Mouse (Mus musculus) MEL (cell line): Measurements from ENCODE around the gene Arpp19. TPM values are rescaled to one million over a fixed set of nuclear protein-coding genes. Genes with fewer than 3 reads are reported as not detected.
A peak's percentile ranks its signal among the peaks of the same experiment; 100 is the strongest.

ENCODE experiments used
- DNase-seq: peaks from one replicate; pipeline ENCODE4 v3.0.0; 2011; ENCODE audit warnings: low read depth, low spot score
- H3K27ac ChIP-seq: 2 replicates; pipeline ENCODE4 v1.5.1; 2012; ENCODE audit warnings: low read depth, mild to moderate bottlenecking, control low read depth, low read length, moderate library complexity; ENCODE audit not compliant: control insufficient read depth
- H3K27me3 ChIP-seq, 2 experiments: fragments of 150-350 bp in 1 of 2; sonication (generic) in 1 of 2; 2 replicates each; pipeline ENCODE4 v1.6.1; 2012; ENCODE audit warnings: low read length in 2 of 2, mild to moderate bottlenecking in 2 of 2, improper control_type of control experiment in 1 of 2, moderate library complexity in 1 of 2; ENCODE audit not compliant: insufficient read depth in 2 of 2, control insufficient read depth in 1 of 2
- H3K36me3 ChIP-seq, 2 experiments: 2 replicates each; pipeline ENCODE4 v1.6.1; 2012 to 2014; ENCODE audit warnings: low read length in 2 of 2, improper control_type of control experiment in 1 of 2, inconsistent platforms in 1 of 2, mild to moderate bottlenecking in 1 of 2; ENCODE audit not compliant: insufficient read depth in 2 of 2, control insufficient read depth in 1 of 2
- H3K4me1 ChIP-seq, 2 experiments: fragments of 150-350 bp in 1 of 2; sonication (generic) in 1 of 2; 2 replicates each; pipeline ENCODE4 v1.6.1; 2012; ENCODE audit warnings: low read length in 2 of 2, improper control_type of control experiment in 1 of 2, mild to moderate bottlenecking in 1 of 2; ENCODE audit not compliant: insufficient read depth in 2 of 2, control insufficient read depth in 1 of 2
- H3K4me3 ChIP-seq, 2 experiments: fragments of 150-350 bp in 1 of 2; sonication (generic) in 1 of 2; 2 replicates each; pipeline ENCODE4 v1.5.1; 2012; ENCODE audit warnings: low read depth in 2 of 2, low read length in 2 of 2, mild to moderate bottlenecking in 2 of 2, moderate library complexity in 2 of 2, control low read depth in 1 of 2, improper control_type of control experiment in 1 of 2; ENCODE audit not compliant: control insufficient read depth in 1 of 2, insufficient read depth in 1 of 2
- H3K79me2 ChIP-seq: 2 replicates; pipeline ENCODE4 v1.6.1; 2012; ENCODE audit warnings: mild to moderate bottlenecking, low read length, moderate library complexity; ENCODE audit not compliant: control insufficient read depth, poor library complexity, insufficient read depth
- H3K9ac ChIP-seq: 2 replicates; pipeline ENCODE4 v1.6.1; 2012; ENCODE audit warnings: low read depth, mild to moderate bottlenecking, control low read depth, low read length, moderate library complexity; ENCODE audit not compliant: control insufficient read depth, poor library complexity, severe bottlenecking
- H3K9me3 ChIP-seq: fragments of 150-350 bp; sonication (generic); replicated peaks from 2 replicates; pipeline ENCODE4 v1.6.1; 2012; ENCODE audit warnings: mild to moderate bottlenecking, low read length, improper control_type of control experiment, moderate library complexity; ENCODE audit not compliant: insufficient read depth
- CHD2 ChIP-seq: IDR thresholded peaks from 2 replicates; pipeline ENCODE4 v1.6.1; 2011; ENCODE audit warnings: low read length, improper control_type of control experiment
- E2F4 ChIP-seq: IDR thresholded peaks from 2 replicates; pipeline ENCODE4 v1.6.1; 2011; ENCODE audit warnings: low read depth, low read length, improper control_type of control experiment, borderline replicate concordance
- ELF1 ChIP-seq: IDR thresholded peaks from 2 replicates; pipeline ENCODE4 v1.6.1; 2014; ENCODE audit warnings: low read depth, mild to moderate bottlenecking, inconsistent platforms, low read length, improper control_type of control experiment, moderate library complexity
- EP300 ChIP-seq, 2 experiments: IDR thresholded peaks; 2 replicates each; pipeline ENCODE4 v1.6.1; 2011; ENCODE audit warnings: improper control_type of control experiment in 2 of 2, low read length in 2 of 2, low read depth in 1 of 2, mild to moderate bottlenecking in 1 of 2
- ETS1 ChIP-seq: IDR thresholded peaks from 2 replicates; pipeline ENCODE4 v1.6.1; 2012; ENCODE audit warnings: low read depth, mild to moderate bottlenecking, inconsistent platforms, low read length, improper control_type of control experiment, moderate library complexity
- GATA1 ChIP-seq: IDR thresholded peaks from 2 replicates; pipeline ENCODE4 v1.6.1; 2011; ENCODE audit warnings: low read depth, low read length, improper control_type of control experiment
- KAT2A ChIP-seq: conservative IDR thresholded peaks from 2 replicates; pipeline ENCODE4 v1.6.1; 2012; ENCODE audit warnings: low read depth, low read length, improper control_type of control experiment, inconsistent platforms
- MAFK ChIP-seq: IDR thresholded peaks from 2 replicates; pipeline ENCODE4 v1.6.1; 2011; ENCODE audit warnings: low read depth, mild to moderate bottlenecking, low read length, improper control_type of control experiment, borderline replicate concordance
- MAX ChIP-seq: IDR thresholded peaks from 2 replicates; pipeline ENCODE4 v1.6.1; 2011; ENCODE audit warnings: low read length, improper control_type of control experiment
- MAZ ChIP-seq: IDR thresholded peaks from 2 replicates; pipeline ENCODE4 v1.6.1; 2012; ENCODE audit warnings: low read depth, mild to moderate bottlenecking, inconsistent platforms, low read length, improper control_type of control experiment
- MYB ChIP-seq: IDR thresholded peaks from 2 replicates; pipeline ENCODE4 v1.6.1; 2011; ENCODE audit warnings: mild to moderate bottlenecking, low read depth, low read length, improper control_type of control experiment
- MYC ChIP-seq: IDR thresholded peaks from 2 replicates; pipeline ENCODE4 v1.6.1; 2011; ENCODE audit warnings: low read depth, mild to moderate bottlenecking, low read length, improper control_type of control experiment, moderate library complexity
- NELFE ChIP-seq: IDR thresholded peaks from 2 replicates; pipeline ENCODE4 v1.6.1; 2011; ENCODE audit warnings: low read depth, low read length, improper control_type of control experiment
- RCOR1 ChIP-seq: IDR thresholded peaks from 2 replicates; pipeline ENCODE4 v1.6.1; 2012; ENCODE audit warnings: low read depth, mild to moderate bottlenecking, inconsistent platforms, low read length, improper control_type of control experiment
- SIN3A ChIP-seq: IDR thresholded peaks from 2 replicates; pipeline ENCODE4 v1.6.1; 2012; ENCODE audit warnings: low read length, improper control_type of control experiment, inconsistent platforms
- SMC3 ChIP-seq: IDR thresholded peaks from 2 replicates; pipeline ENCODE4 v1.6.1; 2011; ENCODE audit warnings: low read depth, low read length, improper control_type of control experiment
- TBP ChIP-seq: IDR thresholded peaks from 2 replicates; pipeline ENCODE4 v1.8.0; 2011; ENCODE audit warnings: low read depth, low read length, improper control_type of control experiment
- TCF12 ChIP-seq: IDR thresholded peaks from 2 replicates; pipeline ENCODE4 v1.6.1; 2014; ENCODE audit warnings: low read depth, mild to moderate bottlenecking, inconsistent platforms, low read length, improper control_type of control experiment, moderate library complexity
- ZMIZ1 ChIP-seq: IDR thresholded peaks from 2 replicates; pipeline ENCODE4 v1.6.1; 2012; ENCODE audit warnings: low read depth, mild to moderate bottlenecking, inconsistent platforms, low read length, improper control_type of control experiment, moderate library complexity
- ZNF384 ChIP-seq: IDR thresholded peaks from 2 replicates; pipeline ENCODE4 v1.6.1; 2012; ENCODE audit warnings: low read depth, mild to moderate bottlenecking, inconsistent platforms, low read length, improper control_type of control experiment
- polyA plus RNA-seq, 2 experiments: library from polyadenylated mRNA; stranded (reverse) in 1 of 2; unstranded in 1 of 2; fragments of >175 nt in 1 of 2; fragments of >200 nt in 1 of 2; gene quantifications; 2 replicates each; pipeline versions ENCODE4 v1.2.1 to v1.2.4; 2012; ENCODE audit warnings: low replicate concordance in 2 of 2, low read depth in 1 of 2; ENCODE audit not compliant: insufficient read length in 2 of 2, insufficient read depth in 1 of 2, missing spikeins in 1 of 2
- total RNA-seq: library from RNA; depleted of rRNA; stranded (reverse); fragments of 300-350 nt; gene quantifications from 2 replicates; pipeline ENCODE4 v1.2.3, GENCODE M21; 2012

The Arpp19 gene
- total and polyA plus RNA-seq, 3 experiments: 230 to 237 TPM; not detected in 1

DNA sequence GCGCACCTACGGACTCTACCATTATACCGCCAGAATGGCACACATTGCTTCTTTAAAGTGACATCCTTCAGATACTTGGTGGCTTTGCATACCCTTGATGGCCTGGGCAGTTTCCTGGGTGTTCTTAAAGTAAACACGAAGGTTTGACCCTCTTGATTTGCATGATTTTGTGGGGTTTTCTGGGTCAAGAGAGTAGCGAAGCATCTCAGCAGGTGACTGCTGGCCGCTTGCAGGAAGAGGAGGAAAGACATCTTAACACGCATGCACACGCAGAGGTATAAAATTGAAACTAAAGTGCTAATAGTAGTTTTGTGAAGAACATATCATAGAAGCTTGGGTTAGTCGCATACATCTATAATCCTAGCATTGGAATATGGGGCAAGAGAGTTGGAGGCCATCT is 61.5 kb downstream of the Arpp19 start:
- no peak overlapping the region for H3K27ac ChIP-seq
- H3K36me3 ChIP-seq: peaks cover 0 to 24% of the 10 kb centered on the region in 2 experiments; a peak in 2 of 4 replicates
- TF ChIP-seq TCF12 (no peak), ZNF384 (no peak), MYB (no peak), MYC (no peak), ZMIZ1 (no peak), NELFE (no peak), TBP (no peak)
- H3K27me3 ChIP-seq: no peaks in the 10 kb centered on the region
- DNase-seq: no peak
- no peak overlapping the region for H3K4me3 ChIP-seq
- no peak overlapping the region for H3K9ac ChIP-seq
- no peaks in the 10 kb centered on the region for H3K9me3 ChIP-seq
- peaks cover 3 to 10% of the 10 kb centered on the region in 2 experiments; a peak in 3 of 4 replicates for H3K4me1 ChIP-seq
- H3K79me2 ChIP-seq: peaks cover 3% of the 10 kb centered on the region; the same call in 1 of the 2 replicates

DNA sequence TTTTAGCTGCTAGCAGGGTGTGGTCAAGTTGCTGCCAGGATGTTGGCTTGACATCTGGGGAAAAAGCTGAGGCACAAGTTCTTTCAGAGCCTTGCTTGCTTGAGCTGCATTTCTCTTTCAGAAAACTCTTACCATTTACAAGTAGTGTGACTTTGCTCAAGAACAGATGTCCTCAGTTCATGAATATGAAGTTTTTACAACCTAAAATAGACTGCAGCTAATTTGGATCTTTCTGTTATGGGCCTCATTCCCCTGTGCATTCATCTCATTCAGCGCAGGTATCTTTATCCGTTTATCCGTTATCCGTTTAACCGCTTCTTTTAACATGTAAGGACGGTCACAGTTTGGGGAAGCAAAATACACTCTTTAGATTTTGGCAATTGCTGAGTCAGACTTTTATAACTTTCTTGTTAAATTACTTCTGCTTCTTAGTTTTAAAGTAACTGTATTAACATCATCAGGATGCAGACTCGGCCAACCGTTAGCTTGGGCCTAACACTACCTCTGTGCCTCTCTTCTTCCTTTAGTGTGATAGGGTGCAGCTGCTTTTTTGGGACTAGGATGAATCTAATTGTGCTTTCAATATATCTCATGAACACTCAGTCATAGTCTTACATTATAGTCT is 62.9 kb downstream of the Arpp19 start:
- Histone ChIP-seq H3K79me2 (peaks cover 3% of the 10 kb centered on the region; the same call in 1 of the 2 replicates), H3K9me3 (no peaks in the 10 kb centered on the region), H3K27me3 (no peaks in the 10 kb centered on the region), H3K4me3 (no peak overlapping the region), H3K4me1 (peaks cover 3 to 10% of the 10 kb centered on the region in 2 experiments; a peak in 3 of 4 replicates), H3K36me3 (peaks cover 0 to 18% of the 10 kb centered on the region in 2 experiments; a peak in 2 of 4 replicates), H3K9ac (no peak overlapping the region), H3K27ac (no peak overlapping the region; the same call in 1 of the 2 replicates)
- TF ChIP-seq MAZ (no peak), SIN3A (0 out of 2 replicates have a peak, but pooled peaks have one; percentile 22), MAFK (peak; percentile 83), ELF1 (no peak), MYB (peak; percentile 56; the same call in 1 of the 2 replicates), CHD2 (no peak), ZMIZ1 (no peak), NELFE (no peak), GATA1 (no peak), EP300 (IDR thresholded peaks at IDR 0.05; ENCODE audit: low read depth in 1 of 2, low read length in 2 of 2) (peak in 1 of 2 experiments; percentile 24; a peak in 2 of 4 replicates), KAT2A (no peak), SMC3 (no peak), ETS1 (0 out of 2 replicates have a peak, but pooled peaks have one; percentile 24), MAX (no peak), E2F4 (no peak), RCOR1 (no peak)
- DNase-seq: peak; percentile 43
